Mouse (Mus musculus): ENCODE results near the gene Rplp0.

DNA sequence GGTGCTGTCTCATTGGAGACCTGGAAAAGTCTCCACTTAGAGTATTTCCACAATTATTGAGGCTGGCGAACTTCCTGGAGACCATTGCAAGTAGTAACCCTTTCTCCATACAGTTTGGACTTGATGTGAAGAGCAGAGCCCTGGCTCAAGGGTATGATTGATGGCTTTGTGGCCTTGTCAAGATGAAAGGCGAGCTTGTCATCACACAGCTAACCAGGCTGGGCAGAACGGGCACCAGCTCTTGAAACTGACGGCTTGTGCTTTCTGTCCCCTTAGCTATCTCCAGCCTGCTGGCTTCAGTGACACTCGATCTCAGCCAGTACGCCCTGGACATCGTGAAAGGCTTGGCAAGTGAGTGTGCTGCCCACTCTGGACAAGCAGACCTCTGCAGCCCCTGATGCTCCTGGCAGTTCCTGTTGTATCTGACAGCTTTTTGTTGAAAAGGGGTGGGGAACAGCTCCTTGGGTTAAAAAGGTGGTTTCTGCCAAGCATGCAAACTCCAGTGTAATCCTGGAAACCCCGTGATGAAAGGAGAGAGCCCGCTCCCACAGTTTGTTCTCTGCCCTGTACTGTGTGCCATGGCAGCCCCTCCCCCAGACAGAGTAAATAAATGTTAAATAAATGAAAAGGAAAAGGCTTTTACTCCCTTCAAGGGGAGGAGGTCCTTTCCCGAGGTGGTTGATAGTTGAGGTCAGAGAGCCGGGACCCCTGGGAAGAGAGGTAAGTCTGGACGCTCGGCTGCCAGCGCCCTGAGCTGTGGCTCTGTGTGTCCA is 21.1 kb downstream of the Rplp0 start:
- TF ChIP-seq CTCF (IDR thresholded peaks at IDR 0.05; ENCODE audit: extremely low read depth, insufficient read depth, low read length) (no peak), POLR2A (IDR thresholded peaks at IDR 0.05; ENCODE audit: extremely low read depth, insufficient read depth, low read length) (no peak)
